Mouse (Mus musculus): Measurements from ENCODE around the gene Zfp568.
A peak's percentile ranks its signal among the peaks of the same experiment; 100 is the strongest.
"Not testable (repeated sequence)": the region's sequence is repeated elsewhere in the genome, so short reads cannot be mapped to it uniquely, and the experiment has no call there.

Zfp568 gene

DNA sequence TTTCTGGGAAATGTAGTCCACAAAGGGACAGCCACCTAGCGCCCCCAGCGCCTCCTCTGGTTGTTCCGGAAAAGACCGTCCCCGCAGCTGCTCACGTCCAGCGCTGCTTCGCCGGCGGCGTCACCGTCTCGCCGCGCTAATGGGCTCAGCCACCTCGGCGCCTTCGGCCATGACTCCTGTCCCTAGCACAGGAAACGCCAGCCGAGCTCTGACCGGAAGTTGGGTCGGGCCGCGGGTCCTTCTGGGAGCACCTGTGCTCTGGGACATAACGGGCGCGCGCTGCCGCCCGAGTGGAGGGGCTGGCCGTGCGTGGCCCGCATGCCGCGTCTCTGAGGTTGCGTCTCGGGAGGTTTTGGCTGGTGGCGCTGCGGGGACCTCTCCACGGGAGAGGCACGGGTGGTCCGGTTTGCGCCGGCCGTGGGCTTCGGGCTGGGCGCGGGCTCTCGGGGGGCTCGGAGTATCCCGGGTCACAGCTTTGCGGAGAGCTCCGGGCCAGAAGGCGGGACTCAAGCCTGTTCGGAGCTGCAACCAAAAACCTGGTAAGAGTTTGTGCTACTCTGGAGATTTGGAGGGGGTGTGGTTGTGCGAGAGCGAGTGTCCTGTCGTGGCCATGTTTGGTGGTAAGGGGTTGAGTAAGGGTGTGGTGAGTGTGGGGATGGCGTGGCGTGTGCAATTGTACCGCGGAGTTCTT lies at the start of gene Zfp568:
Zfp568 (plus strand) TSS at position 266 of the 691 bp plus-strand sequence.
- peak; percentile 94 for DNase-seq (ENCODE audit: low read depth)

DNA sequence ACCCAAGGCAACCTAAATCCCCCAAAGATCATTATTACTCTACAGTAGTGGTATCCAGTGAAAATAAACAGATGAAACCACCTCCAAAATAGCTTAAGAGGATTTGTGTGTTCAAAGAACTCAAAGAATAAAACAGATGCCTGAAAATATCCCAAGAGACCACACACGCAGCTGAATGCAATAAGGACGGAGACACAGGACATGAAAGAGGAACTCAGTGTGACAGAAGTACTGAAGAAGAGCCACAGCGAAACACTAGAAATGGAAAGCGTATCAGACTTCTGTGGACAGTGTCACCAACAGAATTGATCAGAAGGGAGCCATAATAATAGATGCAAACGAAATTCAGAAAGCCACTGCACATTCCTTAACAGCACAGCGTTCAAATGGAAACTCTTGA lies 44.9 kb upstream of the Zfp568 start:
- DNase-seq (ENCODE audit: low read depth), result no peak

DNA sequence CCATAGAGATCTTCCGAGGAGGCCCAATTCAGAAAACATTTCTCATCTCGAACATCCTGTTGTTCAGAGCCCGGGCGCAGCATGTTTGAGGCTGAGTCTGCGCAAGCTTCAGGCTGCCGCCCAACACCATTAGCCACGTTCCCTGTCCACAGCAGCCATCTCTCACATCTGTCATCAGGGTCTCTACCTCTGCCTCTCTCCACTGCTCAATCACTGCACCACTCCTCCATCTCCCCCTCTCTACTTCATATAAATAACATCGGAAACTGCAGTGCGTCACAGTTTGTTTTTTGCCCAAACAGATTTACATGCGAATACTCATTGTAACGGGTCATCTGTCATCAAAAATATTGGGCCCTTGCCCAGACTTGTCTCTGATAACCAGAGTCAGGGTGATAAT lies 42.7 kb upstream of the Zfp568 start:
- DNase-seq (ENCODE audit: low read depth), result no peak

DNA sequence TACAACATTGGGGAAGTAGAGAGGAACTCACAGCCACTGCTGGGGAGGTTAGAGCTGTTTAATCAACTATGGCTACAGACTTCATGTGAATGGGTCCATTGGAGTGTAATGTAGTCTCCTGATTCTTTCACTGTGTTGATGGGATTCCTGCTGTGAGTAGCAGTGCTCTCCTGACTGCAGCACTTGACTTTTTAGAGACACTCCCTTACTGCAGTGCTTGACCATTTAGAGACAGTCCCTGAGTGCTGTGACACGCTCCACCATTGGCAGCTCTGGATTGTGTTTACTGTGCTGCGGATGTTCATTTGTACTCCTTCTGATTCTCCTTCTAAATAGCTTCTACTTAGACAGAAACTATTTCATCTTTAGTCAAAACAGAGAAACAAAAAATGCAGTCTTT lies 41.0 kb upstream of the Zfp568 start:
- no peak for DNase-seq (ENCODE audit: low read depth)

DNA sequence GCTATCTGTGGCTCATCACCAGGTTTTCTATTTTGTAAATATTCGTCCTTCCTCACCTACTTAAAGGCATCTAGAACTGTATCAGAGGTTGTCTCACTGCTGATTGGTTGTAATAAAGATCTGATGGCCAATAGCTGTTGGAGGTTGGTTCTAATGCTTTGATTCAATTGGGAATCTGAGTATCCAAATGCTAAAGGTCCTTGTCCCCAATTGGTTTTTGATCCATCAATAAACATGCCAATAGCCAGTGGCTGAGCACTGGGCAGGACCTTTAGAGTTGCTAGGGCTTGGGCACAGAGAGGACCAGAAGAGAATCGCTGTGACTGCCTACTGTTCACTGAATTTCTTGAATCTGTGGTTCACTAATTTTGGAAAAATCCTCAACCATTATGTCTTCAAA lies 40.0 kb upstream of the Zfp568 start:
- DNase-seq (ENCODE audit: low read depth), result no peak

DNA sequence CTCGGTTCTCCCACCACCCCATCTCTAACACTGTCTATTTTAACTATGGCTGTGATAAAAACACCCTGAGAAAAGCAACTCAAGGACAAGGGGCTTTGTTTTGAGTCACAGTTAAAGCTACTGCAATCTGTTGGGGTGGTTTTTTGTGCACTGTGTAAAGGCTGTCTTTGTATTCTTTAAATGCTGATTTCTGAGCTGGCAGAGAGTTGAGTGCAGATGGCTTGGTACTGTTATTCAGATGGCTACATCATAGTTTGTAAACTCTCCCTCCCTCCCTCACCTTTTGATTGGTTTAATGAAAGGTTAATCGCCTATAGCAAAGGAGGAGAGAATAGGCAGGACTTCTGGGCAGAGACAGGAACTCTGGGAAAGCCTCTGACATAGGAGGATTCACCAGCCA lies 39.6 kb upstream of the Zfp568 start:
- DNase-seq (ENCODE audit: low read depth), result no peak

DNA sequence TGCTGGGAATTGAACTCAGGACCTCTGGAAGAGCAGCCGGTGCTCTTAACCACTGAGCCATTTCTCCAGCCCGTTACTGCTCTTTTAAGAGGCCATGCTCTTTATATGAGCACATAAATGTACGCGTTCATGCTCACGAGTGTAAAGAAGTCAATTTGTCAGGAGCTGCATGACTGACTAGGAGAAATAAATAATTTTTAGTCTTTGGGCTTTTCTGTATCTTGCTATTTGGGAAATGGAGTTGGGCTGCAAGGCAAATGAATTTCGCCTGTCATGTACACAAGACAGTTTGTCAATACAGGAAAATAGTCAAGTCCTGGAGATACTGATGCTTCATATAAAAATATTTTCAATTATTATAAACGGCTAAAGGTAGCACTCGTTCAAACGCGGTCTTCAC lies 30.7 kb upstream of the Zfp568 start:
- no peak for DNase-seq (ENCODE audit: low read depth)

DNA sequence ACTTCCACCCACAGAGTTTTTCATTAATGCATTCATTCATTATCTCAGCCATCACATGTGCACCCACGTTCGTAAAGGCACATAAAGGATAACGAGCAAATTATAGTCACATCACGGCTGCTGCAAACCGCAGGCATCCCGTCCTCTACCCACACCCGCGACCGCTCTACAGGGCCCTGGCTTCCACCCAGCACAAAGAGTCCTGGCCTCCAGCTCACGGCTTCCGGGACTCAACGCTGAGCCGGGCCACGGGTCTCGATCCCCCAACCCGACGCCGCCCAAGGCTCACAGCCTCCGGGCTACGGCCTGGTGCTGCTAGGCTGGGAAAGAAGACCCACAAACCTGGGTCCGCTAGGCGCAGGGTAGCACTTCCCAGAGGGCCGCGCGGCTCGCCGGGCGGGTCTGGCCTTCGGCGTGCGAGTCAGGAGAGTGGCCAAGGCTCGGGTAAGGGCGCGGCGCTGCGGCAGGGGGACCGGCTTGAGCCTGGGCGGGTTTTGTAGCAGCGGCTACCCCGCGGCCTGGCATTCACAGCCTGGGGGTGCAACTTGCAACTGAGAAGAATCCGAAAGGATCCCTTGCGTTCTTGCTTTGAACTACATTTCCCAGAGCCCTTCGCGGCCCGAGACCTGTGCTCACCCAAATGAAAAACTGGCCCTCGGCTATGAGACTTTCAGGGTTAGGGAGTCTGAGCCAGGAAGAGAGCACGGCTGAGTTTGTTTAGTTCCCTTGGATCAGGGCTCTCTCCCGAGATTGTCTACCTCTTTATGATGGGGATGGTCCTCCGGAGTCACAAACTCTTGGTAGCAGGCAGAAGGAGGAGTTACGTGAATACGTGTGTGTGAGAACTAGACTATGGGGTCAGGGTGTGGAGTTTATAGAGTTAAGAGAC lies 30.0 kb upstream of the Zfp568 start, which contains the start of gene Zfp74:
Zfp74 (minus strand) TSS at position 577 of the 889 bp plus-strand sequence.
- peak; percentile 92 for DNase-seq (ENCODE audit: low read depth)

DNA sequence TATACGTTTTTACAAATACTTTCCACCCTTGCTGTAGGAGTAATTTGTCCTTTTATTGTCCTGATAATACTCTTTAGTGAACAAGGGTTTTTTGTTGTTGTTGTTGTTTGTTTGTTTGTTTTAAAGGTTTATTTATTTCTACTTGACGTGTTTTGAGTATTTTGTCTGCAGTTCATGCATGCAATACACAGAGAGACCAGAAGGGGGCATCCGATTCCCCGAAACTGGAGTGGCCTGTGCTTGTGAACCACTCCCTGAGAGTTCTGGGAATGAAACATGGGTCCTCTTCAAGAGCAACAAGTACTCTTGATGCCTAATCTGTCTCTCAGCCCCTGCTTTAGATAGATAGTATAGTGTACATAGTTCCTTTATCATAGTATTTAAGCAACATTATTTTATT lies 29.0 kb upstream of the Zfp568 start:
- peak; percentile 83 for DNase-seq (ENCODE audit: low read depth)

DNA sequence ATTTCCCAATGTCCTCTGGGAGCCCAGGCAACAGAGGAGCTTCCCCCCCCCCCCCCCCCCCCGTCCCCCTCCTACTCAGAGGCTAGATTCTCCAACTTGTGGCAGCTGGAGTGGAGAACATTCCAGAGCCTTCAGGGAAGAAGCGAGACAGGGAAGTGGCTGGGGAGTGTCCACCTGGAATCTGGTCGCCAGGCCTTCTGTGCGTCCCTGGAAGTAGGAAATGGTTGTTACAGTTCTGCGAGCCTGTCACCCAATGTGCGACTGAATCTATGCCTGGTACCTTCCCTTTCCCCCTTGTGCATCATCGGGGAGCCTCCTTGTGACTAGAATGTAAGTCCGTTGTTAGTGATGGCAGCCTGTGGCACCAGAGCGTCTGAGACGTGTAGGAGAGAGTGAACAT lies 27.5 kb upstream of the Zfp568 start:
- no peak for DNase-seq (ENCODE audit: low read depth)

DNA sequence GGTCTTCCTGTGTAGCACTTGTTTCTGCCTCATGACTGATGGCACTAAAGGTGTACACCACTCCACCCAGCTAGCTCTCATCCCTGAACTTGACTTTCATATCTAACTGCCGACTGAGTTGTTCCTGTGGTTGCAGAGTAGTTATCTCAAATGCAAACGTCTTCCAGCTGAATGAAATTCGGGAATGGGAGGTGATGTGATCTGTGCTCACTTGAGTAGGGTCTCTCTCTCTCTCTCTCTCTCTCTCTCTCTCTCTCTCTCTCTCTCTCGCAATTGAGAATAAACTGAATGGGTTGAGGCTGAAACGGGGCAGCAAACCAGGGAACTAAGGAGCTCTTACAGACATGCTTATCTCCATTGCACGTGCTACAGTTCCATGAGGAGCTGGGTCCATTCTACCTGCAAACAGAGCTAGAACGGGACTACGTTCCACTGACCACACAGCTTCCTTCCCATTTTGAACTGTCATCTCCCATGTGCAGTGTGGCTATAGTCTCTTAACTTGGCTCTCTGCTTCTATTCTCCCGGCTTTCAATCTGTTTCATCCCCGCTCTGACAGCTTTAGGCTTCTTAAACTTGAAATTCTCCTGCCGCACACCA lies 25.5 kb upstream of the Zfp568 start:
- no peak for DNase-seq (ENCODE audit: low read depth)

DNA sequence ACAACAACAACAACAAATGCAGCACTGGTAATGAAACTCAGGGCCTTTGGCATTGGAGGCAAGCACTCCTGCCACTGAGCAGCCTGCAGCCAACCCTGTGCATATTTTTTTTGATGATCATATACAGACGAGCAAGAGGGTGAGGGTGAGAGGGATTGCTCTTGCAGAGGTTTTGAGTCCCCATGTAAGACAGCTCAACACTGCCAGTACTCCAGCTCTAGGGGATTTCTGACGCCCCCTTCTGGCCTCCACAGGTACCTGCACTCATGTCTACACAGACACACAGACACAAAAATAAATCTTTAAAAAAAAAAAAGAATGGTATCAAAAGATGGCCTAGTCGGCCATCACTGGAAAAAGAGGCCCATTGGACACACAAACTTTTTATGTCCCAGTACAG lies 24.8 kb upstream of the Zfp568 start:
- no peak for DNase-seq (ENCODE audit: low read depth)

DNA sequence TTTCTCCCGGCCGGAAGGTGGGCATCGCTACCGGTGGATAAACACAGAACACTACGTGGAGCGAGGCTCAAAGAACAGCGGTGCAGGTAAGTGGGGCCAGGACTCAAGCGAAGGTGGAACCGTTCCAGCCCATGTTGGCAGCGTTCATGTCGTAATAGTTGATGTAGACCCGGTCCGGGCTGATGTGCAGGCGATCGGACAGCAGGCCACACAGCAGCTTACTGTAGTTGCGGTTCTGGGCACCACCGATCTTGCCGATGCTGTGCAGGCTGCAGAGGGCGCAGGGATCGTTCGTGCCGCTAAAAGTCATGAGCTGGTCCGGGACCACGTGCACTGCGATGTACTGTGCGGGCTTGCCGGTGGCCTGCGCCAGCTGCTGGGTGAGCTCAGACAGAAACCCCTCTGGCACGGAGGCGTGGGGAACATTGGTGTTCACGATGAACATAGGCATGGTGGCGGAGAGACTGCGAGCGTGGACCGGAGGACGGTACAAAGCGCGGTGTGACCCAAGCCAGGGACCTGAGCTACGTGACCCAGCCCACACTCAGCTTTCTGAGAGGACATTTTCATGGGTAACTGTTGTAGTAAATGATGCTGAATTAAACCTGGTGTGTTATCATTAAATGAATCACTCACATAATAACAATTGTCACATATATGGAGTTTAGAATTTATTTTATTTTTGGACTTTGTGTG lies 18.5 kb upstream of the Zfp568 start:
- not testable (repeated sequence) for DNase-seq (ENCODE audit: low read depth)

DNA sequence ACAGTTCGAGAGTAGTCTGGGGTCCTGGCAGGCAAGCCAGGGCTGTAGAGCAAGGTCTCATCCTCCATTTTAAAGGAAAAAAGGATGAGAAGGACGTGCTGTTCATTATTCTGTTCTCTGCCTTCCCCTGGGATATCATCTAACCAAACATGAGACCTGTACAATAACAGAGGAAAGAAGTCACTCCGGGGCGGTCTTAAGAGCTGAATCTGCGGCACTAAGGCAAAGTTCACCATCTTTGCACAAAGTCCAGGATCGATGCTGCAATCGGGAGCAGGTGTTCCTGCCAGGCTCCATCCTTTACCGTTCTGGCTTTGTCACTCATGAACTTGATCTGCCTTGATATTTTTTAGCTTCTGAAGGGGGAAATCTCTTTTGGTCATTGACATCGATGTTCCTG lies 13.1 kb upstream of the Zfp568 start:
- no peak for DNase-seq (ENCODE audit: low read depth)

DNA sequence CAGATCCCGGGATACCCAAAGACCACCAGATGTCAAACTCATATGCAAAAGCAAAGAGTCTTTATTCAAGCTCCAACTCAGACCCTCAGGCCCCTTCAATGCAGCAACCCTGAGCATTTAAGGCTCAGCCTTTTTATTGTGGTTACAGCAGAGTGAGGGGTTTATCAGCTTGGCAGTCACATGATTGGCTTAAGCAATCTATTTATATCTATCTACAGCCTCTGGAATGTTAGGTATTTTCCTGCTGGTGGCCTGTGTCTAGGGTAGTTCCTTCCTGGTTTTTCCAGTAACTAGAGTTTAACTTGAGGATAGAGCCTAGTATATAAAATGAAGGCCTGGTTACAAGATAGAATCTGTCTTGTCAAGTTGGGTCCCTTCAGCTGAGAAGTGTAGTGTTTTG lies 3.0 kb upstream of the Zfp568 start:
- DNase-seq (ENCODE audit: low read depth), result no peak

DNA sequence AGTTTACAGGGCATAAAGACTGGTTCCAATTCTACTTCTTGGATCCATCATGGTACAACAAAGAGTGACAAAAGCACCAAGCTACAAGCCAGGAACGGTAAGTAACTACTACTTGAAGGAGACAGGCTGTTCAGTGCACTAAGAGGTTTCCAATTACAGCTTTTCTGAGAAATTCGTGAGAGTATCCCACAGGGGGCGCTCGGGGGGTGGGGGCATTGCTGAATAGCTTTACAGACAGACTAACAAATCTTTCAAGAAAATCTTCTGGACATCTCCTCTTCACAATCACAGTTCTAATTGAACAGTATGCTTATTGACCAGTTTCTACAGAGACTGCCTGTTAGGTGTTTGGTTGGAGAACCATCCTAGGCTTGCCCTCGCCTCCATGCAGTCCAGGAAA lies 2.3 kb upstream of the Zfp568 start:
- peak; percentile 48 for DNase-seq (ENCODE audit: low read depth)

DNA sequence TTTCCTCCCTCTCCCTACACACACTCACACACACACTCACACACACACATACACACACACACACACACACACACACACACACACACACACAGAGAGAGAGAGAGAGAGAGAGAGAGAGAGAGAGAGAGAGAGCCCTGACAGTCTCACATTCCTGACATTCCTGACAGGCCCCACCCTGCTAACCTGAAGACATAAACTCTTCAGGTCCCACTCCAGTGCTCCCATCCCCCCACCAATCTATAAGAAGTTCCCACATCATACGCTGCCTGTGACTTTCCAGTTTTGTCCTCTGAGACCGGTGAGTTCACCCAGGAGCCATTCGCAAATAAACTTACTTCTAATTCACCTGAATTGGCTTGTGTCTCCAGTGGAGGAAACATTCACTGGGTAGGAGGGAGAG lies 1.9 kb upstream of the Zfp568 start:
- no peak for DNase-seq (ENCODE audit: low read depth)

DNA sequence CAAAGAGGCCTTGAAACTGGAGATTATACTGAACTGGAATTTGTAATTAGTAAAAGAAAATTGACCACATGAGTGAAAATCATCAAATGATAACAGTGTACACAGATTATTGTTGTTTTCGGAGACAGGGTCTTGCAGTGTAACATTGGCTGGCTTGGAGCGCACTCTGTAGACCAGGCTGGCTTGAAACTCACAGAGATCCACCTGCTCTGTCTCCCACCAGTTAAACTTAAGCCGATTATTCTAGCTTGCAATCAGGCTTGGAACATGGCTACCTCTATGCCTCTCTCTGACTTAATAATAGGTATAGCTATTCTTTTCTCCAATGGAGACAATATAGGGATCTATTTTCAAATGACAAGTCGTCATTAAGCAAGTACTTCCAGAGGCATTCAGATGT lies 1.4 kb upstream of the Zfp568 start:
- DNase-seq (ENCODE audit: low read depth), result peak; percentile 9

DNA sequence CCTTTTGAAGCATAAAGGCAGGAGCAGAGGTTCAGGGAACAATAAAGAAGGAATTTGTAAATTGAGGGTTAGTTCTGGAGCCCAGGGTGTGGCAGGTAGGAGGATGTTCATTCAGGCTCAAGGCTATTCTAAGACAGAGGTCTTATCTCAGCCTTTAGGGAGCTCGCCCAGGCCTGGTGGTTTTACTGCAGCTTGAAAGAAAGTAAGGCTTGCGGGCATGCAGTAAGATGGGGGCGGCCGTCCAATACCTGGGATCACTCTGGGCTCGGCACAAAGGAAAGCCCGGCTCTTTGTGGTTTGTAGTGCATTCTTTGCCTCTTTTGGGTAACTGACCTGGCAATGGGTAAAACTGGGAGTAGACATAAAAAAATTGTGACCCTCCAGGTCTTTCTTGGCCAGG lies 824 bp upstream of the Zfp568 start:
- DNase-seq (ENCODE audit: low read depth), result peak; percentile 51

DNA sequence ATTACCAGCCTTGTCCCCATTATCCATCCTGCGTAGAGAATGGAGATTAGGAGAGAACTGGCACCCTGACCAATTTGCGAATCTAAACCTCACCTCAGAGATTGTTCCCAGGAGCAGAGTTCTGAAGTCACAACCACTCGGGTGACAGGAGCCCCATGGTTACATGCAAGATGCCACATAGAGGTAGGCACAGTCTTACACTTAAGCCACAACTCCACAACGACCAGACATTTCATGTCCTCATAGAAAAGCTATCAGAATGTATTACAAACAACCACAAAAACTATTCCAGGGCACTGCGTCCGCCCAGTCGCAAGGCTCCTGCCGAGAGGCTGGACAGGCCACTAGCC lies 440 bp upstream of the Zfp568 start:
- no peak for DNase-seq (ENCODE audit: low read depth)

DNA sequence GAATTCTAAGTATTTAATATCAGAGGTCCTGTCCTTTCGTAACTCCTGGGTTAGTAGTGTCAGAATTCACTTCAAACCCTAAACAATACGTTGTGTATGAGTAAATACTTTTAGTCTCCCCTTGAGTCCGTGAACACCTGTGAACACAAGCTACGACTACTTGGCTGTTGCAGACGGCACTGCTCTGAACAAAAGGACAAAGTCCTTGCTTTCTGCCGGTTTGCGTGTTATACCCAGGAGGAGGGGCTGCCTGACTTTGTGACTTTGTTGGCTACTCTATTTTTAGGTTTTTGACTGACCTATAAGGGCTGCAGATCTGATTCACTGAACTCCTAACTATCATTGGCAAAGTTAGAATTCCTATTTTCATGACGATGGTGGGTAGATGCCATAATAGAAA lies 2.3 kb downstream of the Zfp568 start:
- no peak for DNase-seq (ENCODE audit: low read depth)

DNA sequence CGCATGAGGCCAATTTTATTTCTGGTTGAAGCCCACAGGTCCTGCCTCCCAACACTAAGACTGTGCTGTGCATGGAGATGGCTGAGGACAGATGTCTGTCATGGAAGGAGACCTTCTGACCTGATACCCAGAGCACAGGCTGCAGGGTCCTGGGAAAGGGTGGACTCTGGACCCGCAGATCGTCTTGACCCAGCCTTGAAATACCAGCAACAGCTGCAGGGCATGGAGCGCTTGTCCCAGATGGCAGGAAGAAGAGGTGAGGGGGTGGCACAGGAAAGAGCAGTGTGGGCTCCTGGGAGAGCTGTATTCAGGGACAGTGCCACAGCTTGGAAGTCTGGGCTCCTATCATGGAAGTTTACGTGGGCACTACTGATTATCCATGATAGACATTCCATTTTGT lies 3.8 kb downstream of the Zfp568 start:
- DNase-seq (ENCODE audit: low read depth), result no peak

DNA sequence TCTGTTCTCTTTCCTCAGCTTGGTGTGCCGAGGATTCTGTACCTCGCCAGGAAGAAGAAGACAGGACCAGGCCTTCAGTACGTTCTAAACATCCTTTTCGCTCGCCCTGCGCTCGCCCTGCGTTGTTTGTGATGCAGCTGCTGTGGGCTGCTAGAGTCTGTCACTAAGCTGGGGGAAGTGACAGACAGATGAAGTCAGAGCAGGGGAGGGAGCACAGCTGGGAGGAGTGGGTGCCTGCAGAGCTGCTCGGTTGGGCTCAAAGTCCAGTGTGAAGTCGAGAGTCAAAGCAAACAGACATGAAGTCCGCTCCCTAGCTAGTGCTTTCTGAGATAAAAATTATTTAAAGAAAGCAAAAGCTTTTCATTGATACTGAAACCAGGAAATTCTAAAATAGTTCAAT lies 5.3 kb downstream of the Zfp568 start:
- no peak for DNase-seq (ENCODE audit: low read depth)

Data from NIH3T3 (cell line).